Mouse (Mus musculus) heart, embryonic 16.5 days (tissue): Measurements from ENCODE around the gene B4galnt1. TPM values are rescaled to one million over a fixed set of nuclear protein-coding genes. Genes with fewer than 3 reads are reported as not detected.
"Not testable (repeated sequence)": the region's sequence is repeated elsewhere in the genome, so short reads cannot be mapped to it uniquely, and the experiment has no call there.

Experiments
- ATAC-seq: fragments of 200-750 bp; cut with Nextera tagmentation; replicated peaks from 2 replicates; pipeline ENCODE4 v1.8.0; 2017; ENCODE audit warnings: moderate number of reproducible peaks; ENCODE audit not compliant: insufficient read depth, low FRiP score; ENCODE audit errors: extremely low read depth
- H3K27ac ChIP-seq: fragments of 300-500 bp; sonication (generic); 2 replicates; pipeline ENCODE4 v1.5.1; 2014; ENCODE audit warnings: mild to moderate bottlenecking, low read length, control low read depth, moderate library complexity
- H3K27me3 ChIP-seq: fragments of 300-500 bp; sonication (generic); 2 replicates; pipeline ENCODE4 v1.6.1; 2014; ENCODE audit warnings: low read length, mixed read lengths; ENCODE audit not compliant: control insufficient read depth, insufficient read depth
- H3K36me3 ChIP-seq: fragments of 300-500 bp; sonication (generic); 2 replicates; pipeline ENCODE4 v1.6.1; 2014; ENCODE audit not compliant: control insufficient read depth, insufficient read depth
- H3K4me1 ChIP-seq: fragments of 300-500 bp; sonication (generic); 2 replicates; pipeline ENCODE4 v1.6.1; 2014; ENCODE audit warnings: low read length, mixed read lengths; ENCODE audit not compliant: control insufficient read depth, insufficient read depth
- H3K4me2 ChIP-seq: fragments of 300-500 bp; sonication (generic); 2 replicates; pipeline ENCODE4 v1.6.1; 2014; ENCODE audit warnings: low read depth, mild to moderate bottlenecking, control low read depth, low read length
- H3K4me3 ChIP-seq: fragments of 300-500 bp; sonication (generic); 2 replicates; pipeline ENCODE4 v1.5.1; 2014; ENCODE audit warnings: mild to moderate bottlenecking, control low read depth, low read length
- H3K9ac ChIP-seq: fragments of 300-500 bp; sonication (generic); 2 replicates; pipeline ENCODE4 v1.6.1; 2014; ENCODE audit warnings: low read length, control low read depth
- H3K9me3 ChIP-seq: fragments of 300-500 bp; sonication (generic); replicated peaks from 2 replicates; pipeline ENCODE4 v1.6.1; 2016; ENCODE audit warnings: low read length; ENCODE audit not compliant: control insufficient read depth
- WGBS: fragments of 180-500 bp; shearing (Covaris S2); extraction: QIAGEN DNeasy Blood & Tissue Kit; methylation state at CpG from one replicate; pipeline ENCODE4 v1.1.7; 2014; 5-methylcytosine and 5-hydroxymethylcytosine counted together
- polyA plus RNA-seq: library from polyadenylated mRNA; unstranded; fragments of >200 nt; fragmentation: Nextera tagmentation; extraction: Ambion mirVana; gene quantifications from 2 replicates; pipeline ENCODE4 v1.2.1, GENCODE M21; 2015

B4galnt1 gene
- polyA plus RNA-seq, 1 experiment from 2014 or later: 6.5 TPM

DNA sequence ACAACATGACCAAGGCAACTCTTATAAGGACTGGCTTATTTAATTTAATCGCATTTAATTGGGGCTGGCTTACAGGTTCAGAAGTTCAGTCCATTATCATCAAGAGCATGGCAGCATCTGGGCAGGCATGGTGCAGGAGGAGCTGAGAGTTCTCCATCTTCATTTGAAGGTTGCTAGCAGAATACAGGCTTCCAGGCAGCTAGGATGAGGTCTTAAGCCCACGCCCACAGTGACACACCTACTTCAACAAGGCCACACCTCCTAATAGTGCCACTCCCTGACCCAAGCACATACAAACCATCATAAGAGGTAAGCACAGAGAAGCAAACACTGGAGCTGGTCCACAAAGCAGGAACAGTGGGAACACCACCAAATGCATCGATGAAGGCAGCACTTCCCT is 13.8 kb upstream of the B4galnt1 start:
- H3K27ac ChIP-seq, ATAC-seq, H3K4me1 ChIP-seq, H3K36me3 ChIP-seq, H3K4me3 ChIP-seq, H3K27me3 ChIP-seq, H3K4me2 ChIP-seq, H3K9ac ChIP-seq, H3K9me3 ChIP-seq: not testable (repeated sequence)
- WGBS: 85% methylated on average over 3 of the region's 3 CpGs

DNA sequence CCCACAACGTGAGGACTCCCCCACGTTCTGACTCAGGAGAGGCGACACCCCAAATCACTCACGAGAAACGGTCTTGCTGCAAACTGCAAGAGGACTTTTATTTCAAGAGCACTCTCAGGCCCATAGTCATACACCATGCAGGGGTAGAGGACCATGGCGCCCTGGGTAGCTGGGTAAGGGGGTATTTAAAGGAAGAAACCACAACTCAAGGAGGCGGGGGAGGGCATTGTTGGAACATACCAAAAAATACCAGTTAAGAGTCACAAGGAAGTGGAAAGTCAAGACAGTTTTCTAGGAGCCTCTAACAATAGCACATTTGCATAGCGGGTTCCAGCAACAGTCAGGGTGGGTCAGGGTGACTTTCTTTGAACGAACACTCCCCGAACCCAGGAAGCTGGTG is 12.5 kb upstream of the B4galnt1 start:
- not testable (repeated sequence) for H3K4me3 ChIP-seq, H3K9ac ChIP-seq, H3K9me3 ChIP-seq, H3K27me3 ChIP-seq, H3K4me1 ChIP-seq, ATAC-seq, H3K36me3 ChIP-seq, H3K4me2 ChIP-seq, H3K27ac ChIP-seq
- 79% methylated on average over 10 of the region's 10 CpGs for WGBS

DNA sequence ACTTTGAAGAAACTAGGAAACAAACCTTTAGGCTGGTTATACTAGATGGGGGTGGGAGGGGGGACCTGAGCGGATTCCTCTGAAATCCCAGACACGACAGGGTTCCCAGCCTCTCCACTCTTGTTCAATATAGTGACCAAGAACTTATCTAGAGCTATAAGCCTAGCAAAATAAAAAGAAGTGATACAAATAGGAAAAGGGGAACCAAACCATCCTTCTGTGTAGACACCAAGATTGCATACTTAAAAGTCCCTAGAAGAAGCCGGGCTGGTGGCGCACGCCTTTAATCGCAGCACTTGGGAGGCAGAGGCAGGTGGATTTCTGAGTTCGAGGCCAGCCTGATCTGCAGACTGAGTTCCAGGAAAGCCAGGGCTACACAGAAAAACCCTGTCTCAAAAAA is 11.7 kb upstream of the B4galnt1 start:
- no peak overlapping the region for H3K27ac ChIP-seq
- H3K9me3 ChIP-seq: no peaks in the 10 kb centered on the region; the same call in 1 of the 2 replicates
- ATAC-seq: no peak
- H3K4me3 ChIP-seq: no peak overlapping the region
- H3K27me3 ChIP-seq: no peaks in the 10 kb centered on the region
- H3K9ac ChIP-seq: no peak overlapping the region
- no peaks in the 10 kb centered on the region for H3K4me1 ChIP-seq
- no peaks in the 10 kb centered on the region for H3K36me3 ChIP-seq
- no peak overlapping the region for H3K4me2 ChIP-seq
- WGBS: 92% methylated on average over 7 of the region's 7 CpGs

DNA sequence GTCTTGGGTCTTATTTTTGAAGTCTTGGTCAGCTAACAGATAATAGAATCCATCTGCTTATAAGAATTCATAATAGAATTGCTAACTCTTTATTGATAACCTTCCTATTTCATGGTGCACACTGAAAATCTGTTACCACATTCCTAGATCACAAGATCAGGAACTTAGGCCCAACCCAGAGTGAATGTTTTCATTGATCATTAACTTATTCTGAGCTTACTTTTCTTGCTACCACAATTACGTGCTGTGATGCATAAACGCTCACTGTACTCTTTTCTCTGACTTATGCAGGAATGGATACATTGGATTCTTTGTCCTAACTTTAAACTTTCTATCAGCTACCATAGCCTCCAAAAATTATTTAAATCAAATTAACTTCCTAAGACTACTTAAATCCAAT is 10.8 kb upstream of the B4galnt1 start:
- 82% methylated on average over 2 of the region's 2 CpGs for whole genome bisulfite sequencing
- H3K4me1 ChIP-seq: no peaks in the 10 kb centered on the region

DNA sequence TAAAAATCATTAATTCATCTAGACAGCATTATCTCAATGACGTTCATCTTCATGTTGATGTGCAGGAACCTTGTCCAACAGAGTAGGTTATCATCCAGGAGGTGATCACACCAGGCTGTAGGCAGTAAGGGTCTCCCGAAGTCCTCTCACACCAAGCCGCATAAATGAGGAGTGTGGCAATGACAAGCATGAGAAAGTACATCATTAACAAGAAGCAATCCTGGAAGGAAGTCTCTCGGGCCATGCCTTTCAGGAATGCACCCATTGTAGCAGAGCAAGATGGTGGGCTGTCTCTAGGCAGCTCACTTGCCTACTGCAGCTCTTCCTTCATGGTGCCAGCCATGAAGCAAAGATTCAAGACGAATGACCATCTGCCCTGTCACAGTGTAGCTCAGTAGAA is 10.4 kb upstream of the B4galnt1 start:
- Histone ChIP-seq H3K36me3 (no peaks in the 10 kb centered on the region), H3K4me1 (no peaks in the 10 kb centered on the region), H3K4me2 (no peak overlapping the region), H3K27me3 (no peaks in the 10 kb centered on the region), H3K4me3 (no peak overlapping the region), H3K27ac (no peak overlapping the region), H3K9me3 (no peaks in the 10 kb centered on the region; the same call in 1 of the 2 replicates), H3K9ac (no peak overlapping the region)
- 84% methylated on average over 5 of the region's 5 CpGs for WGBS
- no peak for ATAC-seq

More for the DNA sequence above, 10.8 kb upstream of the B4galnt1 start:
- Histone ChIP-seq H3K27ac (no peak overlapping the region), H3K27me3 (no peaks in the 10 kb centered on the region), H3K36me3 (no peaks in the 10 kb centered on the region), H3K9ac (no peak overlapping the region), H3K4me2 (no peak overlapping the region), H3K4me3 (no peak overlapping the region), H3K9me3 (no peaks in the 10 kb centered on the region; the same call in 1 of the 2 replicates)
- no peak for ATAC-seq

DNA sequence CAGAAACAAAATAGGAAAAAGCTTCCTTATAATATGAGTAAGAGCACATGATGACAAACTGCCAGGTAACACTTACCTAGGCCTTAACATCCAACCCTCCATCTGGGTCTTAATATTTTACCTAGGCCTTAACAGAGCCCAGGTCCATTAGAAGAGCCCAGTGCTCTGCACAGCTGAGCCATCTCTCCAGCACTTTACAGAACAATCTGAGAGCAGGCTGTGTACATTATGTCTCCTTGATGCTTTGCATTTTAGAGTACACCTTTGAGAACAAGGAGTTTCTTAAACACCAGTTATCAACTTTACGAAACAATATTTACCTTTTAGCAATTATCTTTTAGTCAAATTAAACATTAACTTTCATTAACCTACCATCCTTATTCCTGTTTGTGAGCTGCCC is 8.9 kb upstream of the B4galnt1 start:
- Histone ChIP-seq H3K4me1 (no peaks in the 10 kb centered on the region), H3K4me2 (no peak overlapping the region), H3K27ac (no peak overlapping the region), H3K27me3 (no peaks in the 10 kb centered on the region), H3K36me3 (no peaks in the 10 kb centered on the region), H3K4me3 (no peak overlapping the region), H3K9ac (no peak overlapping the region), H3K9me3 (no peaks in the 10 kb centered on the region; the same call in 1 of the 2 replicates)
- WGBS: 71% methylated on average over 1 of the region's 1 CpGs
- ATAC-seq: no peak

DNA sequence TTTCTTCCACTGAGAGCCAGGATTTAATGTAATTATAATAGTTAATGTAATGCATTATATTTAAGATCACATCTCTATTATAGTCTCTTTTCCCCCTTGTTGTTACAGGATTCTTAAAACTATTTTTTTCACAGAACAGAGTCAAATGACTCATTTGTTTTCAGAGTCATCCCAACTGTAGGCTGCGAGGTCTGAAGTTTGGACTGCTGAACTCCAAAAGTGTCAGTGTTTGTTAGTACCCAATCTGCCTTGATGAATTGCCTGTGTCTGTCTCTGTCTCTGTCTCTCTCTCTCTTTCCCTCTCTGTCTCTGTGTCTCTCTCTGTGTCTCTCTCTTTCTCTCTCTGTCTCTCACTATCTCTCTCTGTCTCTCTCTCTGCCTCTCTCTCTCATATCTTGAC is 8.5 kb upstream of the B4galnt1 start:
- Histone ChIP-seq H3K4me1 (no peaks in the 10 kb centered on the region), H3K4me3 (no peak overlapping the region), H3K27ac (no peak overlapping the region), H3K36me3 (no peaks in the 10 kb centered on the region), H3K9me3 (no peaks in the 10 kb centered on the region; the same call in 1 of the 2 replicates), H3K27me3 (no peaks in the 10 kb centered on the region), H3K4me2 (no peak overlapping the region), H3K9ac (no peak overlapping the region)
- no peak for ATAC-seq
- WGBS: 68% methylated on average over 1 of the region's 1 CpGs

DNA sequence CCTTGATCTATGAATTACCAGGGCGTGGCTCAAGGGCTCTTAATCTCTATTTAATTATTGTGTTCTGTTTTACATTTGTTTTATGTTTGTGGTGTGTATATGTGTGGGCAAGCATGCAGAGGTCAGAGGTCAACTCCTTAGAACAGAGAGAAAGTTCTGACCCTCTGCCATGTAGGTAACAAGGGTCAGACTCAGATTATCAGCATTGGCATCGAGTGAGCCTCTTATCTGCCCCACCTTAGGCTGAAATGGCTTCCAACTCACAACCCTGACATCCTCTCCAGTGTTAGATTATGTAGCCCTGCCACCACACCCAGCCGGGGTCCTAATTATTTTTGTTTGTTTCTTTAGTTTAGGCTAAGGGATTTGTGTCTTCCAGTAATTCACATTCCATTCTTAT is 6.6 kb upstream of the B4galnt1 start:
- H3K9ac ChIP-seq: no peak overlapping the region
- H3K27me3 ChIP-seq: peaks cover 5% of the 10 kb centered on the region; the same call in 1 of the 2 replicates
- ATAC-seq: no peak
- no peak overlapping the region for H3K4me3 ChIP-seq
- WGBS: 56% methylated on average over 3 of the region's 3 CpGs
- H3K4me2 ChIP-seq: no peak overlapping the region
- no peaks in the 10 kb centered on the region for H3K36me3 ChIP-seq
- H3K4me1 ChIP-seq: no peaks in the 10 kb centered on the region
- H3K9me3 ChIP-seq: no peaks in the 10 kb centered on the region
- H3K27ac ChIP-seq: no peak overlapping the region

DNA sequence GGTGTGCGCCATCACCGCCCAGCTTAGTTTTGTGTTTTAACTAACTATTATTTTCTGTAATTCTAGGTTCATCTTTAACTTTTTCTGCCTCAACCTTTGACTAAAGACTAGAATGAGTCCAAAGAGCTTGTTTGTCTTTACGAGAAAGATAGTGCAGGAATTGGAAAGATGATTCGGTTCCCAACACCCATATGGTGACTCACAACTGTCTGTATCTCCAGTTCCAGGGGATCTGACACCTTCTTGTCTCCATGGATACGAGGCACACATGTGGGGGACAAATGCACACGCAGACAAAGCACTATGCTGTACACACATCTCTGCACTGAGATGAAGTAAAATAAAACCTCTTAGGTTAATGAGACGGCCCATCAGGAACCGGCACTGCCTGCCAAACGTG is 4.9 kb upstream of the B4galnt1 start:
- Histone ChIP-seq H3K36me3 (no peaks in the 10 kb centered on the region), H3K9me3 (no peaks in the 10 kb centered on the region), H3K4me3 (no peak overlapping the region), H3K4me2 (no peak overlapping the region), H3K9ac (no peak overlapping the region), H3K4me1 (peaks cover 5% of the 10 kb centered on the region), H3K27ac (no peak overlapping the region), H3K27me3 (peaks cover 13% of the 10 kb centered on the region)
- ATAC-seq: no peak
- WGBS: 80% methylated on average over 9 of the region's 9 CpGs

DNA sequence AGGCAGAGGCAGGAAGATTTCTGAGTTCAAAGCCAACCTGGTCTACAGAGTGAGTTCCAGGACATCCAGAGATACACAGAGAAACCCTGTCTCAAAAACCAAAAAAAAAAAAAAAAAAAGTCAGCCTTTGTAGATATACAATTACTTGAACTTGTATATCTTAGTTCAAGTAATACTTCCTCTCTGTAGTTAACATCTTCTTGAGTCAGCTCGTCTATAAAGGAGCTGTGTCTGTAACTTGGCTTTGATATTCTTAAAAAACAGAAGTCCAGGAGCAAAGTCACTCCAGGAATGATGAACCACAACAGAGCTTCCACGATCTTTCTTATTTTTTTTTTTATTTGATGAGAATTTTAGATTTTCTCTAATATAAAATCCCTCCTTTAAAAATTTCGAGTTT is 4.3 kb upstream of the B4galnt1 start:
- Histone ChIP-seq H3K27me3 (peaks cover 19% of the 10 kb centered on the region), H3K27ac (no peak overlapping the region), H3K9me3 (no peaks in the 10 kb centered on the region), H3K4me3 (no peak overlapping the region), H3K4me1 (peaks cover 11% of the 10 kb centered on the region), H3K4me2 (no peak overlapping the region), H3K9ac (no peak overlapping the region), H3K36me3 (no peaks in the 10 kb centered on the region)
- 65% methylated on average over 3 of the region's 3 CpGs for WGBS
- no peak for ATAC-seq
